Mouse (Mus musculus): ENCODE measurements at regions not wholly inside any gene's neighbourhood (a gene's known extent, or its start where the extent isn't known, plus 50 kb on each side); places are given as distances from the start of the nearest gene placed in this dataset.

DNA sequence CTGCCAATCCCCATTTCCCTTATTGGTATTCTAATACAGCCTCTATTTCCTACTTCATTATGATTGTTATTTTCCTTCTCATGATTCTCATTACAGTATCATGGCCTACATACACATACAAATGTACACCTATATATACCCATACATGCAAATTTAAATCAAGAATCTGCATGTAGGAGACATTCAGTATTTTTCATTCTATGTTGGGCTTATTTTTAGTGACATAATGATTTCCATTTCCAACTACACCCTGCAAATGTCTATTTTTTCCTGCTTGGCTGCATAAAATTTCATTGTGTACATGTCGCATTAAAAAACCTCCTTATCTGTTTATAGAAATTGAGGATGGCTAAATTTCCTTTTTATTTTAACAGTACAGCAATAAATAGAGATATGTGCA, 236.9 kb upstream of the Ghitm start:
- TF ChIP-seq POLR2A (IDR thresholded peaks at IDR 0.05; ENCODE audit: low read depth, low read length) (no peak), CTCF (IDR thresholded peaks at IDR 0.05; ENCODE audit: extremely low read depth, insufficient read length, insufficient replicate concordance, low read depth, low read length) (no peak)
